Mouse (Mus musculus): ENCODE results near the gene Phospho2. TPM values are rescaled to one million over a fixed set of nuclear protein-coding genes. Genes with fewer than 3 reads are reported as not detected.

The Phospho2 gene
- polyA plus RNA-seq, 1 experiment from 2014 or later = 13.5 TPM

GRCm38 (mm10) chr2:69777985-69778835 lies 11.2 kb upstream of the Phospho2 start:
- no peak overlapping the region for H3K27ac ChIP-seq (ENCODE audit: low read depth)
- DNase-seq = no peak

GRCm38 (mm10) chr2:69778836-69779177 lies 10.6 kb upstream of the Phospho2 start:
- Histone ChIP-seq H3K36me3 (replicated peaks; ENCODE audit: insufficient read depth, low read length) (no peaks in the 10 kb centered on the region), H3K4me1 (ENCODE audit: insufficient read depth) (no peaks in the 10 kb centered on the region), H3K4me3 (ENCODE audit: low read depth, low read length) (no peak overlapping the region), H3K9ac (replicated peaks) (no peak overlapping the region), H3K4me2 (ENCODE audit: low read depth, low read length) (no peak overlapping the region), H3K9me3 (ENCODE audit: low read length) (no peaks in the 10 kb centered on the region), H3K27ac (ENCODE audit: low read depth) (no peak overlapping the region), H3K27me3 (ENCODE audit: insufficient read depth, low read length) (no peaks in the 10 kb centered on the region)
- DNase-seq (peak; percentile 30), ATAC-seq (no peak)
- WGBS (ENCODE audit: insufficient replicate concordance) = 51% methylated on average over 5 of the region's 5 CpGs
- peak; percentile 65 for TF ChIP-seq CTCF (IDR thresholded peaks at IDR 0.05; ENCODE audit: low read depth)
- no peak for TF ChIP-seq EP300 (IDR thresholded peaks at IDR 0.05; ENCODE audit: low read depth)

More at GRCm38 (mm10) chr2:69777985-69778835, 11.2 kb upstream of the Phospho2 start:
- WGBS (ENCODE audit: insufficient replicate concordance) = 39% methylated on average over 7 of the region's 7 CpGs
- H3K36me3 ChIP-seq (replicated peaks; ENCODE audit: insufficient read depth, low read length) = no peaks in the 10 kb centered on the region
- ATAC-seq = no peak
- no peak overlapping the region for H3K4me2 ChIP-seq (ENCODE audit: low read depth, low read length)
- no peaks in the 10 kb centered on the region for H3K27me3 ChIP-seq (ENCODE audit: insufficient read depth, low read length)
- no peak overlapping the region for H3K4me3 ChIP-seq (ENCODE audit: low read depth, low read length)
- 0 out of 2 replicates have a peak overlapping the region, but pooled peaks have one; percentile 17 for H3K9ac ChIP-seq (replicated peaks)
- TF ChIP-seq EP300 (IDR thresholded peaks at IDR 0.05; ENCODE audit: low read depth) = no peak
- no peak for TF ChIP-seq CTCF (IDR thresholded peaks at IDR 0.05; ENCODE audit: low read depth)
- H3K9me3 ChIP-seq (ENCODE audit: low read length) = no peaks in the 10 kb centered on the region
- no peaks in the 10 kb centered on the region for H3K4me1 ChIP-seq (ENCODE audit: insufficient read depth)

GRCm38 (mm10) chr2:69788974-69789373 lies 449 bp upstream of the Phospho2 start:
- Histone ChIP-seq H3K4me3 (ENCODE audit: low read depth, low read length) (peak overlapping the region; percentile 80), H3K27me3 (ENCODE audit: insufficient read depth, low read length) (no peaks in the 10 kb centered on the region), H3K36me3 (replicated peaks; ENCODE audit: insufficient read depth, low read length) (peaks cover 16% of the 10 kb centered on the region), H3K4me2 (ENCODE audit: low read depth, low read length) (peak overlapping the region; percentile 94), H3K9ac (replicated peaks) (peak overlapping the region; percentile 81), H3K27ac (ENCODE audit: low read depth) (peak overlapping the region; percentile 53), H3K9me3 (ENCODE audit: low read length) (no peaks in the 10 kb centered on the region), H3K4me1 (ENCODE audit: insufficient read depth) (peaks cover 9% of the 10 kb centered on the region; the same call in 1 of the 2 replicates)
- no peak for TF ChIP-seq CTCF (IDR thresholded peaks at IDR 0.05; ENCODE audit: low read depth)
- TF ChIP-seq EP300 (IDR thresholded peaks at IDR 0.05; ENCODE audit: low read depth) = no peak
- 31% methylated on average over 9 of the region's 9 CpGs for WGBS (ENCODE audit: insufficient replicate concordance)
- ATAC-seq (peak; percentile 4; the same call in 1 of the 2 replicates), DNase-seq (no peak)

- peak overlapping the region; percentile 90 for H3K27ac ChIP-seq (ENCODE audit: low read depth)
- peak overlapping the region; percentile 81 for H3K9ac ChIP-seq (replicated peaks)
- ATAC-seq (peak; percentile 72), DNase-seq (peak; percentile 91)
- WGBS (ENCODE audit: insufficient replicate concordance) = 1% methylated on average over 10 of the region's 10 CpGs
- peaks cover 22% of the 10 kb centered on the region for H3K36me3 ChIP-seq (replicated peaks; ENCODE audit: insufficient read depth, low read length)
- peak overlapping the region; percentile 80 for H3K4me3 ChIP-seq (ENCODE audit: low read depth, low read length)
- no peaks in the 10 kb centered on the region for H3K27me3 ChIP-seq (ENCODE audit: insufficient read depth, low read length)
- H3K4me2 ChIP-seq (ENCODE audit: low read depth, low read length) = peak overlapping the region; percentile 94
- H3K4me1 ChIP-seq (ENCODE audit: insufficient read depth) = peaks cover 9% of the 10 kb centered on the region; the same call in 1 of the 2 replicates
- no peaks in the 10 kb centered on the region for H3K9me3 ChIP-seq (ENCODE audit: low read length)
- 0 out of 2 replicates have a peak, but pooled peaks have one; percentile 18 for TF ChIP-seq EP300 (IDR thresholded peaks at IDR 0.05; ENCODE audit: low read depth)
- TF ChIP-seq CTCF (IDR thresholded peaks at IDR 0.05; ENCODE audit: low read depth) = peak; percentile 96
Measured at GRCm38 (mm10) chr2:69790285-69790684, 862 bp downstream of the Phospho2 start.

GRCm38 (mm10) chr2:69790722-69791121 lies 1.3 kb downstream of the Phospho2 start:
- no peak overlapping the region for H3K4me3 ChIP-seq (ENCODE audit: low read depth, low read length)
- TF ChIP-seq EP300 (IDR thresholded peaks at IDR 0.05; ENCODE audit: low read depth) (no peak), CTCF (IDR thresholded peaks at IDR 0.05; ENCODE audit: low read depth) (no peak)
- WGBS (ENCODE audit: insufficient replicate concordance) = 51% methylated on average over 4 of the region's 4 CpGs
- DNase-seq (no peak), ATAC-seq (no peak)
- H3K4me1 ChIP-seq (ENCODE audit: insufficient read depth) = peaks cover 9% of the 10 kb centered on the region; the same call in 1 of the 2 replicates
- H3K9ac ChIP-seq (replicated peaks) = no peak overlapping the region
- H3K36me3 ChIP-seq (replicated peaks; ENCODE audit: insufficient read depth, low read length) = peaks cover 26% of the 10 kb centered on the region
- peak overlapping the region; percentile 94 for H3K4me2 ChIP-seq (ENCODE audit: low read depth, low read length)
- H3K9me3 ChIP-seq (ENCODE audit: low read length) = no peaks in the 10 kb centered on the region
- no peak overlapping the region for H3K27ac ChIP-seq (ENCODE audit: low read depth)
- no peaks in the 10 kb centered on the region for H3K27me3 ChIP-seq (ENCODE audit: insufficient read depth, low read length)

GRCm38 (mm10) chr2:69802911-69803312 lies 13.5 kb downstream of the Phospho2 start:
- Histone ChIP-seq H3K9ac (replicated peaks) (no peak overlapping the region), H3K4me1 (ENCODE audit: insufficient read depth) (peaks cover 9% of the 10 kb centered on the region; the same call in 1 of the 2 replicates), H3K4me3 (ENCODE audit: low read depth, low read length) (peak overlapping the region; percentile 14), H3K9me3 (ENCODE audit: low read length) (no peaks in the 10 kb centered on the region), H3K27ac (ENCODE audit: low read depth) (no peak overlapping the region), H3K4me2 (ENCODE audit: low read depth, low read length) (peak overlapping the region; percentile 56), H3K27me3 (ENCODE audit: insufficient read depth, low read length) (no peaks in the 10 kb centered on the region), H3K36me3 (replicated peaks; ENCODE audit: insufficient read depth, low read length) (no peaks in the 10 kb centered on the region)
- 31% methylated on average over 5 of the region's 5 CpGs for WGBS (ENCODE audit: insufficient replicate concordance)
- TF ChIP-seq EP300 (IDR thresholded peaks at IDR 0.05; ENCODE audit: low read depth) = no peak
- peak; percentile 97 for TF ChIP-seq CTCF (IDR thresholded peaks at IDR 0.05; ENCODE audit: low read depth)
- ATAC-seq = peak; percentile 94
- DNase-seq = peak; percentile 88

Measured in liver, postnatal 0 days (tissue).